Mouse (Mus musculus) ES-Bruce4 (cell line): Measurements from ENCODE around the gene Fam92b.

ENCODE experiments used
- CTCF ChIP-seq: IDR thresholded peaks from one replicate; pipeline ENCODE4 v1.8.1; 2011; ENCODE audit warnings: low read depth, low read length
- EP300 ChIP-seq: IDR thresholded peaks from 2 replicates; pipeline ENCODE4 v1.6.1; 2011; ENCODE audit warnings: low read depth, low read length; ENCODE audit not compliant: insufficient read depth
- POLR2A ChIP-seq: IDR thresholded peaks from one replicate; pipeline ENCODE4 v1.8.1; 2011; ENCODE audit warnings: low read length; ENCODE audit not compliant: insufficient read depth

DNA sequence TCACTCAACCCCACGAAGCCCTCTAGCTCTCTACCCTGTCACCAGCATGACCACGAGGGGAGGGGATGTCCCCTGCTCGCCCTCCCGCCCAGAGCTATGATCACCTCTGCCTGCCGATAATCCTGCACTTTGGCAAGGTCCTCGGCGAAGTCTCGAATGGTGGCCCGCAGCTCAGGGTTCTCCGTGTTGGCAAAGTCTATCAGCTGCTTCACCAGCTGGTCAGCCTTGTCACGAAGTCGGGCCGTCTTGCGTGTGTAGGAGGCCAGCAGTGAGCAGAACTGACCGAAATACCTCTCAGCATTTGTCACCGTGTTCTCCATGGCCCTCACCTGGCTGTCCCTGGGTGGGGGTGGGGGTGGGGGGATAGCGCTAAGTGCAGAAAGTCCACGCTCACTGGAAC lies 2.7 kb downstream of the Fam92b start:
- TF ChIP-seq CTCF, result no peak
- no peak for TF ChIP-seq EP300
- no peak for TF ChIP-seq POLR2A
